Mouse (Mus musculus) midbrain, embryonic 10.5 days (tissue): ENCODE results near the gene Idi2. TPM values are rescaled to one million over a fixed set of nuclear protein-coding genes. Genes with fewer than 3 reads are reported as not detected.

ENCODE experiments used
- microRNA-seq: library from miRNA; unstranded; fragments of <30 nt; microRNA quantifications from one replicate; pipeline ENCODE4, GENCODE M21; 2017
- polyA plus RNA-seq: library from polyadenylated mRNA; unstranded; fragments of >200 nt; fragmentation: Nextera tagmentation; extraction: Ambion mirVana; gene quantifications from 2 replicates; pipeline ENCODE4 v1.2.1, GENCODE M21; 2016

Gene Idi2
- polyA plus RNA-seq, 1 experiment from 2014 or later: 0.05 TPM

Small RNA genes lying within 50 kb of the gene (microRNA-seq; reads per million reads assigned to microRNA genes)
- gene Gm22750: not detected

Other genes with a start within 250 kb of the Idi2 start
- 34.2 and 41.7 TPM in 2 replicates for gene Wdr37, start 81.0 kb upstream of the Idi2 start, polyA plus RNA-seq
- gene Idi1, start 67.4 kb upstream of the Idi2 start, polyA plus RNA-seq: 173 and 176 TPM in 2 replicates
- not detected in 2 replicates for gene Gm9745, start 4.6 kb upstream of the Idi2 start, polyA plus RNA-seq
- 108 and 119 TPM in 2 replicates for gene Gtpbp4, start 43.2 kb downstream of the Idi2 start, polyA plus RNA-seq
- gene Larp4b, start 141.0 kb downstream of the Idi2 start, polyA plus RNA-seq: 31.4 and 32.0 TPM in 2 replicates